Mouse (Mus musculus) splenic B cell, adult 2 months (primary cell): ENCODE data around the gene Sphkap.

Experiments used
- DNase-seq: peaks from one replicate; pipeline ENCODE4 v3.0.0-alpha.2; 2011; ENCODE audit warnings: low read depth, low spot score
- H3K27me3 ChIP-seq: 2 replicates; pipeline ENCODE4 v1.6.1; 2012; ENCODE audit warnings: mild to moderate bottlenecking, low read length, moderate library complexity, mixed read lengths; ENCODE audit not compliant: control insufficient read depth, poor library complexity, insufficient read depth, severe bottlenecking
- H3K36me3 ChIP-seq: 2 replicates; pipeline ENCODE4 v1.6.1; 2012; ENCODE audit warnings: mild to moderate bottlenecking, low read length, moderate library complexity, mixed read lengths; ENCODE audit not compliant: control insufficient read depth, poor library complexity, insufficient read depth, severe bottlenecking

Gene Sphkap

GRCm38 (mm10) chr1:83408021-83408464 lies at the start of gene Sphkap:
TSS of gene Sphkap (minus strand) at chr1:83408200.
- DNase-seq = no peak
- H3K36me3 ChIP-seq = no peaks in the 10 kb centered on the region
- no peaks in the 10 kb centered on the region for H3K27me3 ChIP-seq

- no peak for DNase-seq
- Histone ChIP-seq H3K27me3 (no peaks in the 10 kb centered on the region), H3K36me3 (no peaks in the 10 kb centered on the region)
Observed at GRCm38 (mm10) chr1:83451291-83451690, 43.3 kb upstream of the Sphkap start.

- Histone ChIP-seq H3K27me3 (no peaks in the 10 kb centered on the region), H3K36me3 (no peaks in the 10 kb centered on the region)
- DNase-seq = no peak
Observed at GRCm38 (mm10) chr1:83440422-83440821, 32.4 kb upstream of the Sphkap start.

GRCm38 (mm10) chr1:83433932-83434331 lies 25.9 kb upstream of the Sphkap start:
- no peak for DNase-seq
- H3K36me3 ChIP-seq = no peaks in the 10 kb centered on the region
- H3K27me3 ChIP-seq = no peaks in the 10 kb centered on the region

GRCm38 (mm10) chr1:83429866-83430265 lies 21.9 kb upstream of the Sphkap start:
- no peak for DNase-seq
- Histone ChIP-seq H3K27me3 (no peaks in the 10 kb centered on the region), H3K36me3 (no peaks in the 10 kb centered on the region)

GRCm38 (mm10) chr1:83407616-83408015 lies 384 bp downstream of the Sphkap start:
- Histone ChIP-seq H3K36me3 (no peaks in the 10 kb centered on the region), H3K27me3 (no peaks in the 10 kb centered on the region)

GRCm38 (mm10) chr1:83406882-83407549 lies 984 bp downstream of the Sphkap start:
- Histone ChIP-seq H3K36me3 (no peaks in the 10 kb centered on the region), H3K27me3 (no peaks in the 10 kb centered on the region)
- no peak for DNase-seq

More at GRCm38 (mm10) chr1:83407616-83408015, 384 bp downstream of the Sphkap start:
- DNase-seq = no peak

- no peak for DNase-seq
- no peaks in the 10 kb centered on the region for H3K27me3 ChIP-seq
- H3K36me3 ChIP-seq = no peaks in the 10 kb centered on the region
Observed at GRCm38 (mm10) chr1:83401079-83401478, 6.9 kb downstream of the Sphkap start.

- Histone ChIP-seq H3K27me3 (no peaks in the 10 kb centered on the region), H3K36me3 (no peaks in the 10 kb centered on the region)
- no peak for DNase-seq
Observed at GRCm38 (mm10) chr1:83396284-83396683, 11.7 kb downstream of the Sphkap start.

- no peaks in the 10 kb centered on the region for H3K36me3 ChIP-seq
- no peak for DNase-seq
- H3K27me3 ChIP-seq = no peaks in the 10 kb centered on the region
Observed at GRCm38 (mm10) chr1:83395559-83395958, 12.4 kb downstream of the Sphkap start.

GRCm38 (mm10) chr1:83389419-83389818 lies 18.6 kb downstream of the Sphkap start:
- no peaks in the 10 kb centered on the region for H3K36me3 ChIP-seq
- DNase-seq = no peak

GRCm38 (mm10) chr1:83377404-83377803 lies 30.6 kb downstream of the Sphkap start:
- Histone ChIP-seq H3K36me3 (no peaks in the 10 kb centered on the region), H3K27me3 (no peaks in the 10 kb centered on the region)
- DNase-seq = no peak

More at GRCm38 (mm10) chr1:83389419-83389818, 18.6 kb downstream of the Sphkap start:
- no peaks in the 10 kb centered on the region for H3K27me3 ChIP-seq

- DNase-seq = no peak
- H3K36me3 ChIP-seq = no peaks in the 10 kb centered on the region
- no peaks in the 10 kb centered on the region for H3K27me3 ChIP-seq
Observed at GRCm38 (mm10) chr1:83366456-83366855, 41.5 kb downstream of the Sphkap start.

GRCm38 (mm10) chr1:83362168-83362567 lies 45.8 kb downstream of the Sphkap start:
- no peak for DNase-seq
- H3K27me3 ChIP-seq = no peaks in the 10 kb centered on the region
- no peaks in the 10 kb centered on the region for H3K36me3 ChIP-seq

GRCm38 (mm10) chr1:83346453-83346852 lies 61.5 kb downstream of the Sphkap start:
- no peaks in the 10 kb centered on the region for H3K36me3 ChIP-seq
- H3K27me3 ChIP-seq = no peaks in the 10 kb centered on the region
- no peak for DNase-seq

GRCm38 (mm10) chr1:83345572-83345971 lies 62.4 kb downstream of the Sphkap start:
- no peak for DNase-seq
- Histone ChIP-seq H3K27me3 (no peaks in the 10 kb centered on the region), H3K36me3 (no peaks in the 10 kb centered on the region)
